Mouse (Mus musculus) ES-CJ7 (cell line): Measurements from ENCODE around the gene Dzip1.

Experiments used
- DNase-seq: peaks from one replicate; pipeline ENCODE4 v3.0.0; 2011; ENCODE audit warnings: low read depth, low spot score

Gene Dzip1

GRCm38 (mm10) chr14:118836145-118836544 is 89.1 kb downstream of the Dzip1 start:
- DNase-seq = no peak

- DNase-seq = no peak
Measured at GRCm38 (mm10) chr14:118834313-118834712, 90.9 kb downstream of the Dzip1 start.

- DNase-seq = no peak
Measured at GRCm38 (mm10) chr14:118833241-118833640, 92.0 kb downstream of the Dzip1 start.

GRCm38 (mm10) chr14:118831597-118831996 is 93.7 kb downstream of the Dzip1 start:
- DNase-seq = no peak

- no peak for DNase-seq
Measured at GRCm38 (mm10) chr14:118829331-118830095, 95.7 kb downstream of the Dzip1 start.

- no peak for DNase-seq
Measured at GRCm38 (mm10) chr14:118827283-118827904, 97.9 kb downstream of the Dzip1 start.

- DNase-seq = no peak
Measured at GRCm38 (mm10) chr14:118826346-118826745, 98.9 kb downstream of the Dzip1 start.
